Mouse (Mus musculus): ENCODE data around the gene Szt2.

Gene Szt2

DNA sequence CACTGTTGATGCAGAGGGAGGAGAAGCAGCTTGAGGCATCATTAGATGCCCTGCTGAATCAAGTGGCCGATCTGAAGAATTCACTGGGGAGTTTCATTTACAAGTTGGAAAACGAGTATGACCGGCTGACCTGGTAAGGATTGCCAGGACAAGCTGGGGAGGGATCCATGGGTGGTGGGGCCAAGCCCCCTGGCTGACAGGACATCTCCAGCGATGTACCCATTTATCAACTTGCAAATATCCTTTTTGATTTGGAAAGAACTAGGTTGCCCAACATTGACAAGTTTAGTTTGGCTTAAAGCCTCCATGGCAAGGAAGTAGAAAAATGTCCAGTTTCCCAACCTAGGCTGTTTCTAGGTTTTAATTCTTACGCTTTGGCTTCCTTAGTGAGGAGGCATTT lies 1.8 kb upstream of the Szt2 start:
- DNase-seq, result no peak

GRCm38 (mm10) chr4:118402701-118403100 lies 6.4 kb downstream of the Szt2 start:
- no peak for DNase-seq

DNA sequence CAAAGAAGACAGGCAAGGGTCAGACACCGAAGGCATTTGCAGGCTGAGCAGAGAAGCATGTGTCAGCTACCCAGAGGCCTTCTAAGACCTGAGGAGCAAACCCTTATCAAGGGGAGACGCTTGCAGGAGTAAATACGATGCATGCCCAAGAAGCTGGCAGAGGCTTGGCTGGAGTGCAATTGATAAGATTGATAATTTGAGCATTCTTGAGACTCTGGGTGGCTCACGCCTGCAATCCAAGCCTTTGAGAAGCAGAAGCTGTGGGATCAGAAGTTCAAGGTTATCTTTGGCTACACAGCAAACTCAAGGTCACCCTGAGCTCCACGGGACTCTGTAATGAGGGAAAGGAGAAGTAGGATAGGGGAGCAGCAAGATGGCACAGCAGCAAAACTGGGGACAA lies 7.2 kb downstream of the Szt2 start:
- DNase-seq, result no peak

DNA sequence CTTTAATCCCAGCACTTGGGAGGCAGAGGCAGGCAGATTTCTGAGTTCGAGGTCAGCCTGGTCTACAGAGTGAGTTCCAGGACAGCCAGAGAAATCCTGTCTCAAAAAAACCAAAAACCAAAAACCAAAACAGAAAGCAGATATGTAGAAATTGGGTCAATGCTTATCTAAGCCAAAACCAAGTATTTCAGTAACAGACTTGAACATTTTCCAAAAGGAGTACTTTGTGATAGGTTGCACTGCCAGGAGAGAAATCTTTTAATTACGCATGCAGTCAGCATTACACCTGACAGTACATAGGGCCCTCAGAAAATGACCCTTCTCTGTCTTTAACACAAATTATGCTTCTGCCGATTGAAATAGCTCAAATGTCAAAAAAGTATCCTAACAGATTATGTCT lies 7.7 kb downstream of the Szt2 start:
- no peak for DNase-seq

- DNase-seq, result peak; percentile 28
Observed at GRCm38 (mm10) chr4:118398400-118398799, 10.7 kb downstream of the Szt2 start.

- no peak for DNase-seq
Observed at GRCm38 (mm10) chr4:118396433-118396832, 12.6 kb downstream of the Szt2 start.

GRCm38 (mm10) chr4:118395289-118395688 lies 13.8 kb downstream of the Szt2 start:
- no peak for DNase-seq

GRCm38 (mm10) chr4:118394505-118394904 lies 14.6 kb downstream of the Szt2 start:
- no peak for DNase-seq

GRCm38 (mm10) chr4:118390146-118390545 lies 18.9 kb downstream of the Szt2 start:
- DNase-seq, result no peak

DNA sequence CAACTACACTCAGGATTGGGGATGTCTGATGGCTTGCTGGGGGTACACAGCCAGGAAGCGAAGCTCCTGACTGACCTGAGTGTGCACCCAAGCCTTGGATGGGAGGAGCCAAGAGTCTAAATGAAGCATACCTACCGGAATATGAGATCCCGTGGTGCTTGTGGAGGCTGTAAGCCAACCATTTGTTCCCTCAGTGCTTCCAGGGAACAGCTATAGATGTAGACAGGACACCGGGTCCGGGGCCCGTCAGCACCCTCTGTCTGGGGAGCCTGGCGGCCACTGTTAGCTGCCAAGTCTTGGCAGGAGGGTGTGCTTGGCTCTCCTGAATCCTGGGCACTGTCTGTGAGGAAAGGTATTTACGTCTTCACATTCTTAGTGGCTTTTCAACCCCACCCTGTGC lies 21.8 kb downstream of the Szt2 start:
- no peak for DNase-seq

- no peak for DNase-seq
Observed at GRCm38 (mm10) chr4:118383271-118383670, 25.8 kb downstream of the Szt2 start.

GRCm38 (mm10) chr4:118375999-118376398 lies 33.1 kb downstream of the Szt2 start:
- DNase-seq, result no peak

GRCm38 (mm10) chr4:118371822-118372221 lies 37.3 kb downstream of the Szt2 start:
- DNase-seq, result no peak

GRCm38 (mm10) chr4:118368616-118369015 lies 40.5 kb downstream of the Szt2 start:
- DNase-seq, result no peak

DNA sequence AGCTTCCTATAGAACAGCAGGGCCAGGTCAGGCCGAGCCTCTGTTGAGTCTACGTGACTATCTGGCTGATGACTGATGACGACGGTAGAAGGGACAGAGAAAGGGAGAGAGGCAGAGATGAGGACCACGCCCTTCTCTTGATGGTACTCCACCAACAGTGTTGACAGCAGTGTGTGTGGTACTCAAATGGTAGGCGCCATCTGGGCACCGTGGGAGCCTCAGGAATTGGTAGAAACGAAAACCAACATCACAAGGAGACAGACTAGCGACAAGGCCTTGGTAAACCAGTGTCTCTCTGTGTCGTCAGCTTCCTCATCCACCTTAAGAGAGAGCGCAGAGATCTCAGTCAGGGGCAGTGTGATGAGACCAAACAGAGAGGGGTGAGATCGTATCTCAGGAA lies 41.5 kb downstream of the Szt2 start:
- no peak for DNase-seq

- DNase-seq, result no peak
Observed at GRCm38 (mm10) chr4:118365991-118366390, 43.1 kb downstream of the Szt2 start.

GRCm38 (mm10) chr4:118364641-118365040 lies 44.4 kb downstream of the Szt2 start:
- no peak for DNase-seq

- DNase-seq, result no peak
Observed at GRCm38 (mm10) chr4:118363985-118364384, 45.1 kb downstream of the Szt2 start.

GRCm38 (mm10) chr4:118362879-118363278 lies 46.2 kb downstream of the Szt2 start:
- no peak for DNase-seq

- no peak for DNase-seq
Observed at GRCm38 (mm10) chr4:118361451-118361850, 47.6 kb downstream of the Szt2 start.

- peak; percentile 74 for DNase-seq
Observed at GRCm38 (mm10) chr4:118359896-118360720, 49.0 kb downstream of the Szt2 start.

- no peak for DNase-seq
Observed at GRCm38 (mm10) chr4:118359211-118359895, 49.7 kb downstream of the Szt2 start.

- no peak for DNase-seq
Observed at GRCm38 (mm10) chr4:118358159-118358895, 50.7 kb downstream of the Szt2 start.

DNA sequence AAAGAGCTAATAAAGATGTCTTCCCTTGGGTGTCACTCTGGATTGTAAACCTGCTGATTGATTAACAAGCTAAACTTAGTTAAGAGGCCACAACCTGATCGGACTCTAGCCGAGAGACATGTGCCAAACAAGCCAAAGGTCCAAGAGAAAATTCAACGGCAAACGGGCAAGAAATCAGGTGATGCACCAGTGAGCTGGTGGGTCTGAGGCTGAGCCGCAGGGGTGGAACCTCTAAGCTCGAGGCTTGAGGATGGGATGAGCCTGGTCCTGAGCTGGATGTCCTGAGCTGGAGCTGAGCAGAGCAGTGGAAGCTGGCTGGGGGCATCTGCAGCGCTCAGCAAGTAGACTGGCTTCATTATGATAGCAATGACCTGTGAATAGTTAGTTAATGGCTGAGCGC lies 51.6 kb downstream of the Szt2 start:
- DNase-seq, result no peak

All from lung, postnatal 14 days (tissue).